ENCODE assay signal across 8 mouse cellular contexts in genomic region chr3:87981894-87982835, GRCm38 (mm10). TPM values are rescaled to one million over a fixed set of nuclear protein-coding genes. Genes with fewer than 3 reads are reported as not detected.
DNase-seq lines count a peak whose midpoint lies in the region; ATAC-seq and TF ChIP-seq lines count a peak whose summit lies in the region.
"Had no signal": no experiment of that assay in that cellular context is flagged by ENCODE, and none has a peak within 500 bp of the region (broad histone marks: within the 10 kb centered on the region; RNA-seq: fewer than 3 reads in every experiment).

No protein-coding gene starts in this region.

- peak overlapping the region; percentile 80 for H3K27ac ChIP-seq in cortical plate, adult 2 months (ENCODE audit: insufficient read depth, low read length)
- peak overlapping the region; percentile 96 for H3K27ac ChIP-seq in stomach, embryonic 16.5 days (ENCODE audit: low read length)

- TF ChIP-seq POLR2A in cortical plate, adult 2 months (IDR thresholded peaks at IDR 0.05; ENCODE audit: extremely low read depth, insufficient read depth, low read length): no peak

- peak overlapping the region; percentile 63 for H3K9ac ChIP-seq in stomach, embryonic 16.5 days (ENCODE audit: low read length)

- no peaks in the 10 kb centered on the region for H3K9me3 ChIP-seq in stomach, embryonic 16.5 days (replicated peaks; ENCODE audit: control insufficient read depth, low read length)

- H3K4me1 ChIP-seq in cortical plate, adult 2 months (ENCODE audit: control insufficient read depth, insufficient read depth, low read length): no peaks in the 10 kb centered on the region
- peaks cover 52% of the 10 kb centered on the region for H3K4me1 ChIP-seq in stomach, embryonic 16.5 days (ENCODE audit: control insufficient read depth, insufficient read depth, low read length)

- peak; percentile 51 for ATAC-seq in stomach, embryonic 16.5 days (ENCODE audit: insufficient read depth, low FRiP score)
- no peak for ATAC-seq in CD4-positive, CD25-positive, alpha-beta regulatory T cell, adult 4 months

- H3K4me3 ChIP-seq in cortical plate, adult 2 months (ENCODE audit: insufficient read depth, low read length): no peak overlapping the region
- H3K4me3 ChIP-seq in stomach, embryonic 16.5 days (replicated peaks; ENCODE audit: low read length): 0 out of 2 replicates have a peak overlapping the region, but pooled peaks have one; percentile 4

- TF ChIP-seq CTCF in cortical plate, adult 2 months (IDR thresholded peaks at IDR 0.05; ENCODE audit: extremely low read depth, insufficient read depth, low read length): no peak

- WGBS in stomach, embryonic 16.5 days: 27% methylated on average over 12 of the region's 12 CpGs

- no peaks in the 10 kb centered on the region for H3K27me3 ChIP-seq in stomach, embryonic 16.5 days (ENCODE audit: control insufficient read depth, insufficient read depth, low read length)

- H3K36me3 ChIP-seq in stomach, embryonic 16.5 days (ENCODE audit: control insufficient read depth, insufficient read depth, low read length): no peaks in the 10 kb centered on the region

- peak; percentile 79 to 92 for DNase-seq in heart, adult 18-20 months
- peak; percentile 67 for DNase-seq in kidney, adult 11 months
- DNase-seq in lung, adult 18-20 months: peak; percentile 65 to 80
- DNase-seq in layer of hippocampus, adult 9-11 months: no peak

- H3K4me2 ChIP-seq in stomach, embryonic 16.5 days (ENCODE audit: low read depth, low read length): peak overlapping the region; percentile 48

RNA-seq across cellular contexts. Expression of gene Nes, which starts 11.3 kb away (rescaled TPM):
- polyA plus RNA-seq in cortical plate, adult 2 months (2012; rRNA removed): 3.1 and 3.6 TPM in 2 replicates
- total RNA-seq in heart, adult 18-20 months (2021): 10 to 100 TPM; 12.5 to 24.8 TPM
- 7.7 and 10.2 TPM in 2 replicates for polyA plus RNA-seq in stomach, embryonic 16.5 days (2015; fragmentation: Nextera tagmentation; extraction: Ambion mirVana)
- polyA plus RNA-seq in CD4-positive, CD25-positive, alpha-beta regulatory T cell, adult 4 months (2017; shearing (Covaris generic)): not detected

RNA-seq across cellular contexts. Expression of gene Bcan, which starts 17.9 kb away (rescaled TPM):
- 378 and 380 TPM in 2 replicates for polyA plus RNA-seq in cortical plate, adult 2 months (2012; rRNA removed)
- total RNA-seq in heart, adult 18-20 months (2021): under 1 TPM in 1 of 2 experiments, not detected in 1; 0.32 TPM
- polyA plus RNA-seq in stomach, embryonic 16.5 days (2015; fragmentation: Nextera tagmentation; extraction: Ambion mirVana): 0.34 and 0.52 TPM in 2 replicates
- polyA plus RNA-seq in CD4-positive, CD25-positive, alpha-beta regulatory T cell, adult 4 months (2017; shearing (Covaris generic)): not detected
- polyA plus RNA-seq: spleen, adult 2 months had no signal

RNA-seq across cellular contexts. Expression of gene Crabp2, which starts 33.7 kb away (rescaled TPM):
- 5.2 and 6.2 TPM in 2 replicates for polyA plus RNA-seq in cortical plate, adult 2 months (2012; rRNA removed)
- not detected for total RNA-seq in heart, adult 18-20 months (2021)
- 29.4 and 43.3 TPM in 2 replicates for polyA plus RNA-seq in stomach, embryonic 16.5 days (2015; fragmentation: Nextera tagmentation; extraction: Ambion mirVana)
- polyA plus RNA-seq in CD4-positive, CD25-positive, alpha-beta regulatory T cell, adult 4 months (2017; shearing (Covaris generic)): not detected

RNA-seq across cellular contexts. Expression of gene Hapln2, which starts 45.2 kb away (rescaled TPM):
- 38.5 and 52.4 TPM in 2 replicates for polyA plus RNA-seq in cortical plate, adult 2 months (2012; rRNA removed)
- not detected for total RNA-seq in heart, adult 18-20 months (2021)
- 0.18 TPM in 1 of 2 replicates, not detected in the other for polyA plus RNA-seq in stomach, embryonic 16.5 days (2015; fragmentation: Nextera tagmentation; extraction: Ambion mirVana)
- polyA plus RNA-seq in CD4-positive, CD25-positive, alpha-beta regulatory T cell, adult 4 months (2017; shearing (Covaris generic)): under 1 TPM in 1 of 2 experiments, not detected in 1; 0.17 TPM
- polyA plus RNA-seq: spleen, adult 2 months had no signal

RNA-seq across cellular contexts. Expression of gene Rrnad1, which starts 51.6 kb away (rescaled TPM):
- 45.0 and 48.7 TPM in 2 replicates for polyA plus RNA-seq in cortical plate, adult 2 months (2012; rRNA removed)
- total RNA-seq in heart, adult 18-20 months (2021): 1 to 10 TPM; 4.8 to 5.1 TPM
- 19.8 and 20.3 TPM in 2 replicates for polyA plus RNA-seq in stomach, embryonic 16.5 days (2015; fragmentation: Nextera tagmentation; extraction: Ambion mirVana)
- polyA plus RNA-seq in CD4-positive, CD25-positive, alpha-beta regulatory T cell, adult 4 months (2017; shearing (Covaris generic)): 10 to 100 TPM; 24.4 to 28.2 TPM

Comparison
In these comparisons a context has a peak if more than half of its experiments do, and no peak if none do; other contexts are left out.
1. RNA of gene Bcan, which starts 17.9 kb away (polyA plus RNA-seq): 378 to 380 TPM in cortical plate, adult 2 months; 0.34 to 0.52 TPM in stomach, embryonic 16.5 days and not detected in CD4-positive, CD25-positive, alpha-beta regulatory T cell, adult 4 months; every median in the first group is over 100 times any median in the second.